Mouse (Mus musculus) erythroblast, embryonic 14.5 days (primary cell): Measurements from ENCODE around the gene Axl.

Experiments
- GATA1 ChIP-seq: IDR thresholded peaks from 2 replicates; pipeline ENCODE4 v1.6.1; 2012; ENCODE audit warnings: low read length, inconsistent platforms, mixed read lengths
- TAL1 ChIP-seq: IDR thresholded peaks from 3 replicates; pipeline ENCODE4 v1.6.1; 2012; ENCODE audit warnings: low read length, inconsistent platforms, mixed read lengths

DNA sequence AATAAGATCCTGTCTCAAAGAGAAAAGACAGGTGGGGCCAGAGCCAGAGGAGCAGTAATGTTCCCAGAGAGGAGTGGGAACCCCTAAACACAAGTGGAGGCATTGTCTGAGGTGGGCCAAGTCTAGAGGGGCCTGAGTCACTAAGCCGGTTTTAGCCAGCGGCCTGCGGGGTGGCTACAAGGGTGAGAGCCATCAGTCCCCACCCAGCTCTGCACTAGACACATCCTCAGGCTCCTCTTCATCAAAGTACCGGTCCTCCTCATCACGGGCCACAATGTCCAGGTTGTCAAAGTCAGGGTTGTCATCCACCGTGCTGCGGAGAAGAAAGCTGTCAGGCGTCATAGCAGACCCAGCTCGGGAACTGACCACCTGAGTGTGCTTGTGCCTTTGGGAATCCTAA, 75.7 kb downstream of the Axl start:
- TF ChIP-seq GATA1: no peak
- TF ChIP-seq TAL1: no peak
